Mouse (Mus musculus): ENCODE data around the gene Hoxc5. TPM values are rescaled to one million over a fixed set of nuclear protein-coding genes. Genes with fewer than 3 reads are reported as not detected.

Hoxc5 gene
- polyA plus RNA-seq, 1 experiment from 2014 or later: 6.3 TPM

DNA sequence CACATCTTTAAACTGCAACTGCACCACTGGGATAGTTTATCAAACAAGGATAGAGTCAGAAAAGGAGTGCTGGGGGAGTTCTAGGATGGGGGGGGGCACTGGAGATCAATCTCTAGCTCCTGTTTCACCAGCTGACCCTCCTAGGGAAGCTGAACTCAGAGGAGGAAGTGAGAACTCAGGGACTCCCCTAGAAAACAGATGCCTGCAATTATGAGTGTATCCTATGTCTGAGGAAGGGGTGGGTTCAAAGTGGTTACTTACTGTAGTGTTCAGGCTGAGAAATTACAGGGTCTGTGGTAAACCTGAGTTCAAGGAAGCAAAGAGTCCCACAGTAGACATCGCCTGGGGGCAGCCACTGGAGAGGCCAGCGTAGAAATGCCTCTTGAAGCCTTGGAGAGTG lies 84.4 kb downstream of the Hoxc5 start:
- Histone ChIP-seq H3K4me1 (replicated peaks) (peaks cover 11% of the 10 kb centered on the region; the same call in 1 of the 2 replicates), H3K27ac (no peak overlapping the region), H3K27me3 (peaks cover 80% of the 10 kb centered on the region), H3K9me3 (no peaks in the 10 kb centered on the region), H3K4me2 (no peak overlapping the region), H3K4me3 (replicated peaks) (no peak overlapping the region), H3K36me3 (no peaks in the 10 kb centered on the region), H3K9ac (replicated peaks) (no peak overlapping the region)
- ATAC-seq (ENCODE audit: insufficient number of reproducible peaks, insufficient read depth, low FRiP score, low TSS enrichment, low read depth): no peak
- WGBS: 55% methylated on average over 2 of the region's 2 CpGs

DNA sequence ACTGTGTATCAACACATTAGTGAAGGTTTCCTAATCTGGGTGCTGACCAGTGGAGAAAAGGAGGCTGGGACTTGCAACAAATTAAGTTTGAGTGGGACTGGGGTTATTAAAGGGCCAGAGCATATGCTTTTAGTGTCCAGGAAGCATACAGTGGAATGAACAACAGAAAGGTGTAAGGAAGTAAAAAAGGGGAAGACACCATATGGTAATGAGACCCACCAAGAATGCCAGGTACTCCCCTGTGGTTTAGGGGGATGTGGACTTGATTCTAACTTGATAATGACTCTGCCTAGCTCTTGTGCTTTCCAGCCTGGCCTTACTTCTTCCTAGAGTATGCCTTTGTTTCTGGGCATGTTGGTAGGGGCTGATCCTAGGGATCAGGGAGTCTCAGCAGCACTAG lies 86.0 kb downstream of the Hoxc5 start:
- H3K9me3 ChIP-seq: no peaks in the 10 kb centered on the region
- peaks cover 83% of the 10 kb centered on the region for H3K27me3 ChIP-seq
- no peak overlapping the region for H3K27ac ChIP-seq
- peaks cover 11% of the 10 kb centered on the region; the same call in 1 of the 2 replicates for H3K4me1 ChIP-seq (replicated peaks)
- ATAC-seq (ENCODE audit: insufficient number of reproducible peaks, insufficient read depth, low FRiP score, low TSS enrichment, low read depth): no peak
- no peak overlapping the region for H3K4me3 ChIP-seq (replicated peaks)
- H3K36me3 ChIP-seq: no peaks in the 10 kb centered on the region
- no peak overlapping the region for H3K4me2 ChIP-seq
- no peak overlapping the region for H3K9ac ChIP-seq (replicated peaks)

DNA sequence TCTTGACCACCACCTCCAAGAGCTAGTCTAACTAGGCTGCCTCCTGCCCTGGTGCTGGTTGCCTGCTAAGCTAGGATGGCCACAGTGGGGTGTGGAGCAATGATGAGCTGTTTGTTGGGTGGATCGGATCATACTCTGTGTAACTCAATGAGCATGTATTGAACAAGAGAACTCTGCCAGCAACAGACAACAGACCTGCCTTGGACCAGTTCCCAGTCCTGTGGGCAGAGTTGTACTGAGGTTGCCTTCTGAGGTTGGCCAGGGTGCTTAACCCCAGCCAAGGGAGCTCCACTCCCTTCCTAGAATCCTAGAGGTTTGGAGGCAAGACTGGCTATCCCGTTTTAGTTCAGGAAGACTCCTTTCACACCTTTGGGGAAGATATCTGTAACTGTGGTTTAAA lies 89.2 kb downstream of the Hoxc5 start:
- Histone ChIP-seq H3K4me3 (replicated peaks) (no peak overlapping the region), H3K36me3 (no peaks in the 10 kb centered on the region), H3K27me3 (peaks cover 88% of the 10 kb centered on the region), H3K27ac (no peak overlapping the region), H3K9ac (replicated peaks) (no peak overlapping the region), H3K4me2 (no peak overlapping the region), H3K9me3 (no peaks in the 10 kb centered on the region), H3K4me1 (replicated peaks) (peaks cover 32% of the 10 kb centered on the region)
- WGBS: 45% methylated on average over 2 of the region's 2 CpGs
- no peak for ATAC-seq (ENCODE audit: insufficient number of reproducible peaks, insufficient read depth, low FRiP score, low TSS enrichment, low read depth)

DNA sequence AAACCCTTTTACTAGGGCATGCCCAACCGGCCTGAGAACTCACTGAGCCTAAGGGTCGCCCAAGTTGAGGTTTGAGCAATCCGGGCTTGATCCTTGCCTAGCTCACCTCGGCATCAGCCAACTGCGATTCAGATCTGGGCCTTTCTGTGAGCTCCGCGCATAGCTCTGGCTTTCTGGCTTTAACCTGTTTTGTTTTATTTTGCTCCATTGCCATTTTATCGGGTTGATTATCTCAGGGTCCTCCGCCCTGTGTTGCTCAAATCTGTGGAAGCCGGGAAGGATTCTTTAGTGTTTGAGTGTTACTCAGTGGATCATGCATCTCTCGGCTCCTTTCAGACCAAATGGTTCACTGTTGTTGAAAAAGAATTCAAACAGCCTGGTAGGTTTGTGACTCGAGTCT lies 91.5 kb downstream of the Hoxc5 start:
- ATAC-seq (ENCODE audit: insufficient number of reproducible peaks, insufficient read depth, low FRiP score, low TSS enrichment, low read depth): no peak
- no peak overlapping the region for H3K4me3 ChIP-seq (replicated peaks)
- H3K27me3 ChIP-seq: peaks cover 94% of the 10 kb centered on the region
- peaks cover 34% of the 10 kb centered on the region for H3K4me1 ChIP-seq (replicated peaks)
- WGBS: 7% methylated on average over 12 of the region's 12 CpGs
- H3K9me3 ChIP-seq: no peaks in the 10 kb centered on the region
- no peak overlapping the region for H3K9ac ChIP-seq (replicated peaks)
- H3K36me3 ChIP-seq: no peaks in the 10 kb centered on the region
- no peak overlapping the region for H3K27ac ChIP-seq
- H3K4me2 ChIP-seq: 0 out of 2 replicates have a peak overlapping the region, but pooled peaks have one; percentile 21

DNA sequence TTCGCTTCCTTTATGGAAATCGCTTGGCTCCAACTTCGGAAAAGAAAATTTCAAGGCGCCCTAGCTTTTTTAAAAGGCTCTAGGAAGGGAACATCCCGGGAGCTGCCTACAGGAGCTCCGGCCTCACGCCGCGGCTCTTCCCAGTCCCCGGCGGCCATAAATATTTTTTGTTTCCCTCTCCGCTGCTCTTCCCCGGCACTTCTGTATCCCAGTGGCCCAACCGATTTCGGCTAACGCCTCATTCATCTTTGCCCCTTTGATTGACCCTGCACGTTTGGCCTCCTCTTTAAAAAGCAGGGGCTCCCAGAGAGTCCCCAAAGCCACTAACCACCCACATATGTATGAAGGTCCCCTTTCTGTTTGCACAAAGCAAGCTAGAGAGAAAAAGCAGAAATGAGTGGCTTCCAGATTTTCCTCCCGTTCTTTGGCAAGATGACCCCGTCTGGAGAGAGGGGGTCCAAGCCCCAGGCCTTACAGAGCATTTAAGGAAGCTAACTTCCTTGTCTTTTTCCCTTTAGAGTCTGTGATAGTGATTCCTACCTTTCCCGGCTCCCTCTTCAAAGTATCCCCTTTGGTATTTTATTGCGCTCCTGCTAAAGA lies 92.2 kb downstream of the Hoxc5 start:
- H3K4me3 ChIP-seq (replicated peaks): 0 out of 2 replicates have a peak overlapping the region, but pooled peaks have one; percentile 3
- no peaks in the 10 kb centered on the region for H3K36me3 ChIP-seq
- H3K9me3 ChIP-seq: no peaks in the 10 kb centered on the region
- ATAC-seq (ENCODE audit: insufficient number of reproducible peaks, insufficient read depth, low FRiP score, low TSS enrichment, low read depth): no peak
- peaks cover 34% of the 10 kb centered on the region for H3K4me1 ChIP-seq (replicated peaks)
- WGBS: 2% methylated on average over 21 of the region's 21 CpGs
- H3K9ac ChIP-seq (replicated peaks): no peak overlapping the region
- peak overlapping the region; percentile 21; the same call in 1 of the 2 replicates for H3K4me2 ChIP-seq
- peaks cover 94% of the 10 kb centered on the region for H3K27me3 ChIP-seq
- 0 out of 2 replicates have a peak overlapping the region, but pooled peaks have one; percentile 23 for H3K27ac ChIP-seq

DNA sequence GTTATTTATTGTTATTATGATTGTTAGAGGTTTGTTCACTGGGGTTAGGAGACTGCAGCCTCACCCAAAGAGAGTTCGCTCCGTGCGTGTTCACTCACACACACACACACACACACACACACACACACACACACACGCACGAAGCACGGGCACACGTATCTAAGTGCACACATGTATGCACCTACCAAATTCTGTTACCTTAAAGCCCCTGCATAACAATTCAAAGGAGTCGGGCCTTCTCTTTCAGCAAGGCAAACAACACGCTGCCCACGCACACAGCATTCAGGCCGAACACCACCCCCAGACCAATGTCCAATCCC lies 92.7 kb downstream of the Hoxc5 start:
- 8% methylated on average over 11 of the region's 11 CpGs for WGBS
- Histone ChIP-seq H3K27ac (no peak overlapping the region), H3K4me2 (peak overlapping the region; percentile 51; the same call in 1 of the 2 replicates), H3K36me3 (no peaks in the 10 kb centered on the region), H3K4me3 (replicated peaks) (no peak overlapping the region), H3K27me3 (peaks cover 94% of the 10 kb centered on the region), H3K4me1 (replicated peaks) (peaks cover 34% of the 10 kb centered on the region), H3K9me3 (no peaks in the 10 kb centered on the region), H3K9ac (replicated peaks) (no peak overlapping the region)
- no peak for ATAC-seq (ENCODE audit: insufficient number of reproducible peaks, insufficient read depth, low FRiP score, low TSS enrichment, low read depth)

DNA sequence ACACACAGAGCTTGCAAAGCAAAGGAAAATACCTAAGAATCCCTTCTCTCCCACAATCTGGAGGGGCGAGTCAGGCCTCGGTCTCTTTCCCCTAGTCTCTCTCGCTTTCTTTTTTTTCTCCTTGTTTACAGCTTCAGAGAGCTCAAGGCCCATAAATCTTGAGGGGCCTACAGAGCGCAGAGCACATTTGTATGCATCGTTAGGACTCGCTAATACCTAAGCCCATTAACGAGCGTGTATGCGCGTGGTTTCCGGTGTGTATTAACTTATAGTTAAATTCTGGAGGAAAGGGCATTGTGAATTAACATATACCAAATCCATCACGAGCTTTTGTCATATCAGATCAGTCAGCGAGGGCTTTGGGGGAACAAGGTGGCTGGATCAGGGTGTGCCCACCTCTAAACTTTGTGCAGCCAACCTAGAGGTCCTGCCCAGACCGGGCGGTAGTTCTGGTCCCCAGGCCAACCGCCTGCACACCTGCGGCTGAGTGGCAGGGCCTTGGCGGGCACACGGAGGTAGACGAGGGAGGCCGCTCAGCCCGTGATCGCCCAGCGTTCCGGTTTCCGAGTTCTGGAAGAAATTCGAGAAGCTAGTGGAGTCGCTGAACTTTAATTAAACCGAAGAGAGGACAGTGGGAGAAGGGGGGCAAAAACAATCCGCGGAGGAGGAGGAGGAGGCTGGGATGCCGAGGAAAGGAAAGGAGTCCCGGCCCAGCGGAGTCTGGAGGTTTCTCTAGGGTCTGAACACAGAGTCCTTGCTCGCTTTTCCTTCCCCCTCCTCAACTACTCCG lies 93.3 kb downstream of the Hoxc5 start:
- H3K4me1 ChIP-seq (replicated peaks): peaks cover 34% of the 10 kb centered on the region
- H3K9ac ChIP-seq (replicated peaks): no peak overlapping the region
- no peak for ATAC-seq (ENCODE audit: insufficient number of reproducible peaks, insufficient read depth, low FRiP score, low TSS enrichment, low read depth)
- H3K27me3 ChIP-seq: peaks cover 94% of the 10 kb centered on the region
- 2% methylated on average over 36 of the region's 36 CpGs for WGBS
- peak overlapping the region; percentile 20 for H3K4me3 ChIP-seq (replicated peaks)
- no peaks in the 10 kb centered on the region for H3K9me3 ChIP-seq
- peak overlapping the region; percentile 51 for H3K4me2 ChIP-seq
- H3K36me3 ChIP-seq: no peaks in the 10 kb centered on the region
- no peak overlapping the region for H3K27ac ChIP-seq

DNA sequence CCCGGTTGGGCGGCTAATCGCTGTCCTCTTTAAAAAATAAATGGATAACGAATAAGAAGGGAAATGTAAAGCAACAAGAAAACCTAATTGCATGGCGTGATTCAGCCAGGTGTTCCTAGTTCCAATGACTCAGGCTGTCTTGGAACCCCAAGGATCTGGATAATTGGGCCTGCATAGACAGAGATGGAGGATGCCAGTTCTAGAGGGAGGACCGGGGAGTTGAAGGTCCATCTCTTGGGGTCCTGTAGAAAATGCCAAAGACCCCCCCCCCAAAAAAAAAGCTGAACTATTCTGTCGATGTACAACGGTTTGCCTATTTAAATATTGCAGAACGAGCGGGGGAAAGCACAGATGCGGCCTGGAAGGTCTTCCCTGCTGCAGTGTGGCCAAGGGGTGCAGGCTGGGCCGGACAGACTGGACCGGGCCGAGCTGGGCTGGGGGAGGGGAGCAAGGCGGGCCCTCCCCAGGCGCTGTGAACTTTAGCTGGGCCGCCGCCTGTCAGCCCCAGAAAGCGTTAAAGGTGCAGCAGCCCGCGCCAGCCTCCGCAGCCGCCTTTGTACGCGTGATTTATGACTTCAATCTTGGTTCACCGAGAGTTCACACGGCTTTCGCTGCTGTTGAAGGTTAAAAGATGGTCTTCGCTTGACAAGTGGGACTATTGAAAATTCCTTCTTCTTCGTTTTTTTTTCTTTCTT lies 94.0 kb downstream of the Hoxc5 start:
- H3K4me3 ChIP-seq (replicated peaks): peak overlapping the region; percentile 20; the same call in 1 of the 2 replicates
- no peak for ATAC-seq (ENCODE audit: insufficient number of reproducible peaks, insufficient read depth, low FRiP score, low TSS enrichment, low read depth)
- H3K4me2 ChIP-seq: peak overlapping the region; percentile 51

DNA sequence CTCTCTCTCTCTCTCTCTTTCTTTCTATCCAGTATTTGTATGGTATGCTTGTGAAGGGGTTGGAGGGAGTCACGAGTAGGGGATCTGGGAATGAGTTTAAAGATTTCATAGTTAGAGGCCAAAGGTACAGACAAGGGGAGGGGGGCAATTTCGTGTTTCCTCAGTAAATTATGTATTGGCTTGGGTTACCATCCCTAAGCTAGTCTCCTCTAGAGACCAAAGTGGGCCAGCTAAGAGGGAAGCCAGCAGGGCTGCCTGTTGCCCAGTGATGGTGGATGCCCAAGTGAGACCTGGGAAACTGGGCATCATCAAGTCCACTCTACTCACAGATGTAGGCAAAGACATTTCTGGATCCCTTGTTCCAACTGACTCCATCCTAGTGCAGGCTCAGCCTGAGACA lies 94.7 kb downstream of the Hoxc5 start:
- ATAC-seq (ENCODE audit: insufficient number of reproducible peaks, insufficient read depth, low FRiP score, low TSS enrichment, low read depth): no peak
- Histone ChIP-seq H3K4me1 (replicated peaks) (peaks cover 34% of the 10 kb centered on the region), H3K9me3 (no peaks in the 10 kb centered on the region), H3K4me3 (replicated peaks) (no peak overlapping the region), H3K4me2 (0 out of 2 replicates have a peak overlapping the region, but pooled peaks have one; percentile 51), H3K36me3 (no peaks in the 10 kb centered on the region), H3K9ac (replicated peaks) (no peak overlapping the region), H3K27me3 (peaks cover 95% of the 10 kb centered on the region), H3K27ac (no peak overlapping the region)
- WGBS: 11% methylated on average over 2 of the region's 2 CpGs

More for the DNA sequence above, 94.0 kb downstream of the Hoxc5 start:
- Histone ChIP-seq H3K27me3 (peaks cover 95% of the 10 kb centered on the region), H3K9me3 (no peaks in the 10 kb centered on the region), H3K36me3 (no peaks in the 10 kb centered on the region), H3K4me1 (replicated peaks) (peaks cover 34% of the 10 kb centered on the region), H3K27ac (no peak overlapping the region), H3K9ac (replicated peaks) (no peak overlapping the region)
- under 1% methylated on average over 30 of the region's 30 CpGs for WGBS

DNA sequence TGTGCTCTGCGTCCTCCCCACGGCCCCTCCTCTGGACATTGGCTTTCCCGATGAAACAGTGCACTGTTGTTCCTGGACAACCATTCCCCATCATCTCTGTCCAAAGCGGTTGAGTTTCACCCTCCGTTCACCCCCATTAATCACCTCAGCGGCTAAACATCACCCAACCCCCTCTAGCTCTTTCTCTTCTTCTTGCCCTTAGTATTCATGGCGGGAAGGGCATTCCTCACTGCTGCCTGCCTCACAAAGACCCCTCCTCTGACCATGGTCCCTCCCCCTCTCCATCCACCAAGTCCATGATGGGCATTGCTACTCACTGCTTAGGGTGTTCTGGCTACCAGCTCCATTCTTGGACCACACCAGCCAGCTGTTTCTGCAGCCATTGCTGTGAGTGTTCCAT lies 98.4 kb downstream of the Hoxc5 start:
- Histone ChIP-seq H3K4me3 (replicated peaks) (no peak overlapping the region), H3K36me3 (no peaks in the 10 kb centered on the region), H3K27me3 (peaks cover 98% of the 10 kb centered on the region), H3K27ac (no peak overlapping the region), H3K4me2 (no peak overlapping the region), H3K9me3 (no peaks in the 10 kb centered on the region), H3K9ac (replicated peaks) (no peak overlapping the region), H3K4me1 (replicated peaks) (peaks cover 30% of the 10 kb centered on the region)
- whole genome bisulfite sequencing: 13% methylated on average over 7 of the region's 7 CpGs
- no peak for ATAC-seq (ENCODE audit: insufficient number of reproducible peaks, insufficient read depth, low FRiP score, low TSS enrichment, low read depth)
